In genomic region chr9:65657218-65657617, GRCm38 (mm10) we compare ENCODE assay signal across 14 mouse cellular contexts.
"Had no signal": no experiment of that assay in that cellular context is flagged by ENCODE, and none has a peak within 500 bp of the region (broad histone marks: within the 10 kb centered on the region; RNA-seq: fewer than 3 reads in every experiment).

No protein-coding gene starts in this region.

- H3K36me3 ChIP-seq: midbrain, embryonic 13.5 days; midbrain, embryonic 15.5 days; neural tube, embryonic 12.5 days; stomach, embryonic 15.5 days had no signal

- H3K4me1 ChIP-seq: midbrain, embryonic 13.5 days; midbrain, embryonic 15.5 days; neural tube, embryonic 12.5 days; stomach, embryonic 15.5 days had no signal

- H3K9me3 ChIP-seq: megakaryocyte, embryonic 14.5 days; midbrain, embryonic 13.5 days; midbrain, embryonic 15.5 days; neural tube, embryonic 12.5 days; stomach, embryonic 15.5 days had no signal

- H3K4me3 ChIP-seq: megakaryocyte, embryonic 14.5 days; midbrain, embryonic 13.5 days; midbrain, embryonic 15.5 days; neural tube, embryonic 12.5 days; stomach, embryonic 15.5 days had no signal

- DNase-seq: lung, adult 18-20 months; lung, embryonic 14.5 days; lung, postnatal 10 days; lung, postnatal 4 days; right cerebral cortex, postnatal 14 days; thymus, adult 2 months; thymus, postnatal 25 days; thymus, postnatal 4 days had no signal

- H3K27me3 ChIP-seq: megakaryocyte, embryonic 14.5 days; midbrain, embryonic 13.5 days; midbrain, embryonic 15.5 days; neural tube, embryonic 12.5 days; stomach, embryonic 15.5 days had no signal

- H3K27ac ChIP-seq: midbrain, embryonic 13.5 days; midbrain, embryonic 15.5 days; neural tube, embryonic 12.5 days; stomach, embryonic 15.5 days; stomach, postnatal 0 days had no signal
